8 mouse cellular contexts compared by ENCODE assay signal in the genomic region with DNA sequence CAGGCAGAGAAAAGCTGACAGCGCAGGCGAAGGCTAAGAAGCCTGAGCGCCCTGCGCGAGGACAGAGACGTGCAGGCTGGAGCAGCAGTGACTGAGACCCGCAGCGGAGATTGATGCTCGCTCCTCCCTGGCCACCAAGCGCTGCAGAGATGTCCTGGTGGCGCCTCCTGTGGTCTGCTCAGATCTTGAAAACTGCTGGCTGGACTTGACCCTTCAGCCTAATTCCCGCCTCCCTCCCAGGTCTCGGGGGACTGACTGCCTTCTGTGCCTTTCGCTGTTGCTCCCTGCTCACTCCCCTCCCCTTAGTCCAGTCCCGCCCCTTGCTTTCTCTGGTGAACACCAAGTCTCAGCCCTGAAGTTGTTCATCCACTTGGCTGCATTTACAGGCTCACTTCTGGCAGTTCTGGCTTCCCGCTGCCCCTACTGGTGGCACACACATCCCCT. TPM values are rescaled to one million over a fixed set of nuclear protein-coding genes. Genes with fewer than 3 reads are reported as not detected.
A peak's percentile ranks its signal among the peaks of the same experiment; 100 is the strongest.
DNase-seq lines count a peak whose midpoint lies in the region; ATAC-seq and TF ChIP-seq lines count a peak whose summit lies in the region.

A gene (minus strand): TSS at position 180 of the 444 bp plus-strand sequence.

- H3K4me2 ChIP-seq in intestine, postnatal 0 days (replicated peaks; ENCODE audit: low read depth): peak within 1 kb of the TSS; percentile 56
- H3K4me2 ChIP-seq in limb, embryonic 13.5 days (replicated peaks): peak within 1 kb of the TSS; percentile 80
- peak within 1 kb of the TSS; percentile 82 for H3K4me2 ChIP-seq in neural tube, embryonic 12.5 days (replicated peaks)

- H3K4me3 ChIP-seq in embryonic facial prominence, embryonic 10.5 days: peak within 1 kb of the TSS; percentile 62
- peak within 1 kb of the TSS; percentile 21 for H3K4me3 ChIP-seq in intestine, postnatal 0 days (ENCODE audit: low read depth, low read length)
- H3K4me3 ChIP-seq in limb, embryonic 13.5 days: peak within 1 kb of the TSS; percentile 45
- peak within 1 kb of the TSS; percentile 39 for H3K4me3 ChIP-seq in neural tube, embryonic 12.5 days

- peak; percentile 48 for TF ChIP-seq CTCF in intestine, postnatal 0 days (IDR thresholded peaks at IDR 0.05; ENCODE audit: low read depth)

- peaks cover 26% of the 10 kb centered on the region for H3K27me3 ChIP-seq in embryonic facial prominence, embryonic 10.5 days (replicated peaks; ENCODE audit: low read depth, poor library complexity, severe bottlenecking)
- no peaks in the 10 kb centered on the region for H3K27me3 ChIP-seq in intestine, postnatal 0 days (replicated peaks; ENCODE audit: control insufficient read depth, insufficient read depth, low read length)
- H3K27me3 ChIP-seq in limb, embryonic 13.5 days: peaks cover 28% of the 10 kb centered on the region
- no peaks in the 10 kb centered on the region for H3K27me3 ChIP-seq in neural tube, embryonic 12.5 days (replicated peaks)

- H3K27ac ChIP-seq in embryonic facial prominence, embryonic 10.5 days (replicated peaks): 0 out of 2 replicates have a peak within 1 kb of the TSS, but pooled peaks have one; percentile 44
- no peak within 1 kb of the TSS for H3K27ac ChIP-seq in intestine, postnatal 0 days (ENCODE audit: low read depth, low read length)
- no peak within 1 kb of the TSS for H3K27ac ChIP-seq in limb, embryonic 13.5 days
- no peak within 1 kb of the TSS for H3K27ac ChIP-seq in neural tube, embryonic 12.5 days

- H3K4me1 ChIP-seq in embryonic facial prominence, embryonic 10.5 days: peaks cover 11% of the 10 kb centered on the region
- H3K4me1 ChIP-seq in intestine, postnatal 0 days (replicated peaks; ENCODE audit: control insufficient read depth, insufficient read depth, low read length): no peaks in the 10 kb centered on the region
- peaks cover 6% of the 10 kb centered on the region for H3K4me1 ChIP-seq in limb, embryonic 13.5 days
- peaks cover 11% of the 10 kb centered on the region; the same call in 1 of the 2 replicates for H3K4me1 ChIP-seq in neural tube, embryonic 12.5 days

- no peaks in the 10 kb centered on the region for H3K36me3 ChIP-seq in embryonic facial prominence, embryonic 10.5 days (replicated peaks)
- H3K36me3 ChIP-seq in intestine, postnatal 0 days (ENCODE audit: control insufficient read depth, insufficient read depth): no peaks in the 10 kb centered on the region
- H3K36me3 ChIP-seq in limb, embryonic 13.5 days: no peaks in the 10 kb centered on the region
- H3K36me3 ChIP-seq in neural tube, embryonic 12.5 days: no peaks in the 10 kb centered on the region

- under 1% methylated on average over 16 of the region's 16 CpGs for WGBS in embryonic facial prominence, embryonic 10.5 days
- WGBS in intestine, postnatal 0 days: 1% methylated on average over 16 of the region's 16 CpGs
- 1% methylated on average over 16 of the region's 16 CpGs for WGBS in limb, embryonic 13.5 days
- WGBS in neural tube, embryonic 12.5 days: under 1% methylated on average over 16 of the region's 16 CpGs

- H3K9me3 ChIP-seq in embryonic facial prominence, embryonic 10.5 days: no peaks in the 10 kb centered on the region
- H3K9me3 ChIP-seq in intestine, postnatal 0 days (ENCODE audit: control insufficient read depth): no peaks in the 10 kb centered on the region
- no peaks in the 10 kb centered on the region for H3K9me3 ChIP-seq in limb, embryonic 13.5 days
- H3K9me3 ChIP-seq in neural tube, embryonic 12.5 days: no peaks in the 10 kb centered on the region

- ATAC-seq in intestine, postnatal 0 days: no peak
- ATAC-seq in limb, embryonic 13.5 days (ENCODE audit: low FRiP score, low read depth): peak; percentile 69
- peak; percentile 87 for ATAC-seq in neural tube, embryonic 12.5 days (ENCODE audit: low FRiP score, low read depth)
- no peak for ATAC-seq in granulocyte monocyte progenitor cell, adult 5-6 weeks (replicated peaks; ENCODE audit: poor library complexity, severe bottlenecking)

- DNase-seq in adrenal gland, postnatal 36 days: peak; percentile 55 to 68
- peak; percentile 71 for DNase-seq in embryonic facial prominence, embryonic 10.5 days (ENCODE audit: low spot score)
- DNase-seq in heart, adult 11 months: peak; percentile 90
- DNase-seq in yolk sac, embryonic 10.5 days (ENCODE audit: low spot score): peak; percentile 33

- no peak within 1 kb of the TSS for H3K9ac ChIP-seq in intestine, postnatal 0 days (ENCODE audit: low read depth, low read length)
- H3K9ac ChIP-seq in limb, embryonic 13.5 days: peak within 1 kb of the TSS; percentile 57
- H3K9ac ChIP-seq in neural tube, embryonic 12.5 days: peak within 1 kb of the TSS; percentile 41

RNA-seq across cellular contexts. Expression of the gene that starts here (rescaled TPM):
- 10 to 100 TPM in 1 of 2 experiments, 1 to 10 TPM in 1; 4.4 to 10.7 TPM for total RNA-seq in adrenal gland, postnatal 36 days (2021)
- polyA plus RNA-seq in embryonic facial prominence, embryonic 10.5 days (2016; fragmentation: Nextera tagmentation; extraction: Ambion mirVana): 0.39 and 0.56 TPM in 2 replicates
- 0.38 and 0.48 TPM in 2 replicates for polyA plus RNA-seq in intestine, postnatal 0 days (2015; fragmentation: Nextera tagmentation; extraction: Ambion mirVana)
- polyA plus RNA-seq in limb, embryonic 13.5 days (2015; fragmentation: Nextera tagmentation; extraction: Ambion mirVana): 1.1 TPM in 2 replicates
- 1.4 and 1.9 TPM in 2 replicates for polyA plus RNA-seq in neural tube, embryonic 12.5 days (2016; fragmentation: Nextera tagmentation; extraction: Ambion mirVana)
- not detected in 2 replicates for total RNA-seq in granulocyte monocyte progenitor cell, adult 5-6 weeks (2014; fragmentation: Nextera tagmentation)
- total RNA-seq in granulocyte monocyte progenitor cell, adult 5-6 weeks (2017): not detected in 2 replicates

Comparison
In these comparisons a context has a peak if more than half of its experiments do, and no peak if none do; other contexts are left out.
1. RNA of the gene that starts here (total RNA-seq): 4.4 to 10.7 TPM in adrenal gland, postnatal 36 days; not detected in granulocyte monocyte progenitor cell, adult 5-6 weeks; every median in the first group is over 4 times any median in the second.
2. Peak in DNase-seq, H3K4me3 ChIP-seq and H3K27ac ChIP-seq in embryonic facial prominence, embryonic 10.5 days; RNA of the gene not detected or under 1 TPM.
3. DNase-seq: peak in every context shown above with its lines; median percentile 90 in heart, adult 11 months; 71 in embryonic facial prominence, embryonic 10.5 days; 62 in adrenal gland, postnatal 36 days; 33 in yolk sac, embryonic 10.5 days.
4. ATAC-seq: peak in limb, embryonic 13.5 days (single experiment) and neural tube, embryonic 12.5 days (single experiment); none in intestine, postnatal 0 days (single experiment) and granulocyte monocyte progenitor cell, adult 5-6 weeks (single experiment).
5. Peak in every context shown above with its lines, with median percentiles within 50 percentile points of each other: H3K4me3 ChIP-seq and H3K4me2 ChIP-seq.